28 mouse cellular contexts compared by ENCODE assay signal in genomic region chr11:33149453-33149852, GRCm38 (mm10). TPM values are rescaled to one million over a fixed set of nuclear protein-coding genes. Genes with fewer than 3 reads are reported as not detected.
A peak's percentile ranks its signal among the peaks of the same experiment; 100 is the strongest.
DNase-seq lines count a peak whose midpoint lies in the region; ATAC-seq and TF ChIP-seq lines count a peak whose summit lies in the region.
"Had no signal": no experiment of that assay in that cellular context is flagged by ENCODE, and none has a peak within 500 bp of the region (broad histone marks: within the 10 kb centered on the region; RNA-seq: fewer than 3 reads in every experiment).

No protein-coding gene starts in this region.

- TF ChIP-seq EP300 in liver, postnatal 0 days (IDR thresholded peaks at IDR 0.05; ENCODE audit: low read depth): no peak

- no peak overlapping the region for H3K4me2 ChIP-seq in liver, embryonic 11.5 days
- H3K4me2 ChIP-seq in liver, postnatal 0 days (ENCODE audit: low read depth, low read length): no peak overlapping the region
- H3K4me2 ChIP-seq: forebrain, embryonic 15.5 days; heart, embryonic 12.5 days; hindbrain, embryonic 12.5 days; kidney, embryonic 15.5 days; limb, embryonic 13.5 days; midbrain, embryonic 12.5 days had no signal

- DNase-seq in liver, embryonic 11.5 days (ENCODE audit: low spot score): no peak
- DNase-seq in liver, postnatal 0 days: no peak
- peak; percentile 71 for DNase-seq in R1 (ENCODE audit: low read depth, low spot score)
- DNase-seq in yolk sac, embryonic 10.5 days (ENCODE audit: low spot score): peak; percentile 23
- no peak for DNase-seq in cerebellum, postnatal 10 days
- no peak for DNase-seq in right cerebral cortex, postnatal 14 days
- DNase-seq: adrenal gland, postnatal 10 days; cerebellum, adult 8-10 months; gastrocnemius, postnatal 10 days; heart, adult 18-20 months; heart, postnatal 14 days; kidney, adult 11 months; kidney, postnatal 36 days; layer of hippocampus, postnatal 36 days had no signal

- peak overlapping the region; percentile 6 for H3ac ChIP-seq in C2C12 (ENCODE audit: control insufficient read depth, insufficient read length, low read depth)

- H3K9me3 ChIP-seq in liver, embryonic 11.5 days (ENCODE audit: control insufficient read depth, low read length): no peaks in the 10 kb centered on the region
- H3K9me3 ChIP-seq in liver, postnatal 0 days (ENCODE audit: low read length): no peaks in the 10 kb centered on the region
- H3K9me3 ChIP-seq: forebrain, embryonic 15.5 days; heart, embryonic 12.5 days; hindbrain, embryonic 12.5 days; kidney, embryonic 15.5 days; limb, embryonic 13.5 days; midbrain, embryonic 12.5 days had no signal

- no peak overlapping the region for H3K4me3 ChIP-seq in liver, embryonic 11.5 days (ENCODE audit: low read depth, low read length)
- H3K4me3 ChIP-seq in liver, postnatal 0 days (ENCODE audit: low read depth, low read length): no peak overlapping the region
- H3K4me3 ChIP-seq in C2C12 (ENCODE audit: insufficient read depth, poor library complexity, severe bottlenecking): no peak overlapping the region
- H3K4me3 ChIP-seq: forebrain, embryonic 15.5 days; heart, embryonic 12.5 days; hindbrain, embryonic 12.5 days; kidney, embryonic 15.5 days; limb, embryonic 13.5 days; midbrain, embryonic 12.5 days had no signal

- no peak overlapping the region for H3K27ac ChIP-seq in liver, embryonic 11.5 days (ENCODE audit: low read depth, low read length)
- no peak overlapping the region for H3K27ac ChIP-seq in liver, postnatal 0 days (ENCODE audit: low read depth)
- H3K27ac ChIP-seq: forebrain, embryonic 15.5 days; hindbrain, embryonic 12.5 days; limb, embryonic 13.5 days; macrophage; midbrain, embryonic 12.5 days had no signal

- H3K36me3 ChIP-seq in liver, embryonic 11.5 days (ENCODE audit: control insufficient read depth, insufficient read depth, low read length): peaks cover 19% of the 10 kb centered on the region
- peaks cover 32% of the 10 kb centered on the region for H3K36me3 ChIP-seq in liver, postnatal 0 days (replicated peaks; ENCODE audit: insufficient read depth, low read length)
- peaks cover 54% of the 10 kb centered on the region for H3K36me3 ChIP-seq in C2C12 (ENCODE audit: control insufficient read depth, insufficient read depth)

- H3K79me3 ChIP-seq in C2C12 (ENCODE audit: low read depth): peaks cover 5% of the 10 kb centered on the region

- no peak for TF ChIP-seq CTCF in liver, postnatal 0 days (IDR thresholded peaks at IDR 0.05; ENCODE audit: low read depth)
- TF ChIP-seq CTCF in C2C12 (IDR thresholded peaks at IDR 0.05; ENCODE audit: control insufficient read depth, insufficient read depth, insufficient read length): no peak

- peak; percentile 42 for ATAC-seq in liver, embryonic 11.5 days (replicated peaks; ENCODE audit: low FRiP score)
- ATAC-seq in liver, postnatal 0 days: no peak
- ATAC-seq: forebrain, embryonic 15.5 days; lung, postnatal 0 days had no signal

- no peak overlapping the region for H3K9ac ChIP-seq in liver, embryonic 11.5 days (ENCODE audit: low read depth, low read length)
- H3K9ac ChIP-seq in liver, postnatal 0 days (replicated peaks): no peak overlapping the region
- H3K9ac ChIP-seq: forebrain, embryonic 15.5 days; heart, embryonic 12.5 days; hindbrain, embryonic 12.5 days; kidney, embryonic 15.5 days; limb, embryonic 13.5 days; midbrain, embryonic 12.5 days had no signal

- peaks cover 11% of the 10 kb centered on the region for H3K4me1 ChIP-seq in liver, embryonic 11.5 days (replicated peaks; ENCODE audit: control insufficient read depth, insufficient read depth, low read length)
- peaks cover 16% of the 10 kb centered on the region for H3K4me1 ChIP-seq in liver, postnatal 0 days (ENCODE audit: insufficient read depth)

- H3K79me2 ChIP-seq in C2C12 (ENCODE audit: control insufficient read depth, insufficient read depth): peaks cover 17% of the 10 kb centered on the region

- H3K27me3 ChIP-seq in liver, embryonic 11.5 days (replicated peaks; ENCODE audit: control insufficient read depth, insufficient read depth, low read length): peaks cover 38% of the 10 kb centered on the region
- peaks cover 39% of the 10 kb centered on the region for H3K27me3 ChIP-seq in liver, postnatal 0 days (ENCODE audit: insufficient read depth, low read length)
- no peaks in the 10 kb centered on the region for H3K27me3 ChIP-seq in C2C12 (ENCODE audit: control insufficient read depth, insufficient read depth, insufficient read length)

TF ChIP-seq in C2C12, 6 proteins besides CTCF, POLR2A, EP300 and RAD21:
- no peak for TF ChIP-seq MYOG (IDR thresholded peaks at IDR 0.05; ENCODE audit: control insufficient read depth, extremely low read depth, insufficient read length)
- TF ChIP-seq USF1 (IDR thresholded peaks at IDR 0.05; ENCODE audit: low read depth): no peak
- TF ChIP-seq FOSL1 (IDR thresholded peaks at IDR 0.05; ENCODE audit: insufficient read depth, low read length, poor library complexity, severe bottlenecking): no peak
- TF ChIP-seq MYOD1 (IDR thresholded peaks at IDR 0.05; ENCODE audit: control insufficient read depth, insufficient read length, low read depth): no peak
- no peak for TF ChIP-seq CEBPB (IDR thresholded peaks at IDR 0.05; ENCODE audit: low read depth)
- no peak for TF ChIP-seq MAX (IDR thresholded peaks at IDR 0.05)

RNA-seq across cellular contexts. Expression of gene Fgf18, which starts 2.3 kb away (rescaled TPM):
- polyA plus RNA-seq in liver, embryonic 11.5 days (2014; fragmentation: Nextera tagmentation; extraction: Ambion mirVana): 0.56 and 0.90 TPM in 2 replicates
- polyA plus RNA-seq in liver, postnatal 0 days (2015; fragmentation: Nextera tagmentation; extraction: Ambion mirVana): 0.11 and 0.13 TPM in 2 replicates
- polyA plus RNA-seq in C2C12 (2012; fragmentation: generic; extraction: Trizol): 0.12 TPM
- polyA plus RNA-seq: macrophage; small intestine, adult 2 months had no signal

RNA-seq across cellular contexts. Expression of gene Npm1, which starts 13.6 kb away (rescaled TPM):
- polyA plus RNA-seq in liver, embryonic 11.5 days (2014; fragmentation: Nextera tagmentation; extraction: Ambion mirVana): 1,827 and 1,921 TPM in 2 replicates
- 321 TPM in 2 replicates for polyA plus RNA-seq in liver, postnatal 0 days (2015; fragmentation: Nextera tagmentation; extraction: Ambion mirVana)
- polyA plus RNA-seq in C2C12 (2012; fragmentation: generic; extraction: Trizol): 702 TPM

RNA-seq across cellular contexts. Expression of gene Tlx3, which starts 53.9 kb away (rescaled TPM):
- not detected in 2 replicates for polyA plus RNA-seq in liver, embryonic 11.5 days (2014; fragmentation: Nextera tagmentation; extraction: Ambion mirVana)
- not detected in 2 replicates for polyA plus RNA-seq in liver, postnatal 0 days (2015; fragmentation: Nextera tagmentation; extraction: Ambion mirVana)
- polyA plus RNA-seq in C2C12 (2012; fragmentation: generic; extraction: Trizol): not detected
- polyA plus RNA-seq: cortical plate, adult 2 months; heart, embryonic 12.5 days; limb, embryonic 13.5 days; liver, embryonic 16.5 days; lung, postnatal 0 days; macrophage; small intestine, adult 2 months; stomach, embryonic 16.5 days; urinary bladder, adult 2 months had no signal

Comparison
In these comparisons a context has a peak if more than half of its experiments do, and no peak if none do; other contexts are left out.
1. DNase-seq: peak in R1 (single experiment) and yolk sac, embryonic 10.5 days (single experiment); none in liver, embryonic 11.5 days (single experiment), liver, postnatal 0 days (single experiment), cerebellum, postnatal 10 days (0 of 2) and right cerebral cortex, postnatal 14 days (single experiment).